Mouse (Mus musculus) layer of hippocampus, adult 9-11 months (tissue): ENCODE data around the gene Rrp9.

Experiments used
- DNase-seq: peaks from one replicate; pipeline ENCODE4 v3.0.0; 2022

Rrp9 gene

DNA sequence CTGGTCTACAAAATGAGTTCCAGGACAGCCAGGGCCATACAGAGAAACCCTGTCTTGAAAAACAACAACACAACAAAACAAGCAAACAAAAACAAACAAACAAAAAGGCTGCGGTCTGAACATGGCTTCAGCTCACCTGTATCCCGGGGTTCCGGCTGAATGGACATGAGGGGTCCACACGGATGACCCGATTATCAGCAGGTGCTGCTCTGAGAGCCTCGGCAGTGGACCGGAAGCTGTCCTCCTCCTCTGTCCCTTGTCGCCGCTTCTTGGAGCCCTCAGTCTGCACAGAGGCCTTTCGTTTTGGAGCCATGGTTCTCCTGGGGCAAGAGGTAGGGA, at the start of gene Rrp9:
Rrp9 (plus strand) TSS at position 301 of the 339 bp plus-strand sequence.
- peak; percentile 5 for DNase-seq

DNA sequence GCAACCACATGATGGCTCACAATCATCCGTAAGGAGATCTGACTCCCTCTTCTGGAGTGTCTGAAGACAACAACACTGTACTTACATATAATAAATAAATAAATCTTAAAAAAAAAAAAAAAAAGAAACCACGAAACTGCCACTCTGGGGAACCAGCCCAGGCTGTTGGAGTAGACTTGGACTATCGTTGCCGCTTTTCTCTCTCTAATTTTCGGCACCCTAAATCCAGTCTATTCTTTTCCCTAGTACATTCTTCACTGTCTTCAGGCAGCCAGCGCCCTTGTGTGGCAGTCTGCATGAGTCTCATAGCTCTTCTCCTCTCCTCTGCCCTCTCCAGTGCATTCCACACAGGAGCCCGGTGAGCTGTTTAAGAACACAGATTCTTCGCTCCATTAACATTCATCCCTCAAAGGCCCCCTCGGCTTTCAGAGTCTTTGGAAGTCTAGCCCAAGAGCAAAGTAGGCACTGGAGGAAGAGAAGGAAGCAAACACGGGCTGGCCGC, 47.0 kb upstream of the Rrp9 start:
- no peak for DNase-seq

DNA sequence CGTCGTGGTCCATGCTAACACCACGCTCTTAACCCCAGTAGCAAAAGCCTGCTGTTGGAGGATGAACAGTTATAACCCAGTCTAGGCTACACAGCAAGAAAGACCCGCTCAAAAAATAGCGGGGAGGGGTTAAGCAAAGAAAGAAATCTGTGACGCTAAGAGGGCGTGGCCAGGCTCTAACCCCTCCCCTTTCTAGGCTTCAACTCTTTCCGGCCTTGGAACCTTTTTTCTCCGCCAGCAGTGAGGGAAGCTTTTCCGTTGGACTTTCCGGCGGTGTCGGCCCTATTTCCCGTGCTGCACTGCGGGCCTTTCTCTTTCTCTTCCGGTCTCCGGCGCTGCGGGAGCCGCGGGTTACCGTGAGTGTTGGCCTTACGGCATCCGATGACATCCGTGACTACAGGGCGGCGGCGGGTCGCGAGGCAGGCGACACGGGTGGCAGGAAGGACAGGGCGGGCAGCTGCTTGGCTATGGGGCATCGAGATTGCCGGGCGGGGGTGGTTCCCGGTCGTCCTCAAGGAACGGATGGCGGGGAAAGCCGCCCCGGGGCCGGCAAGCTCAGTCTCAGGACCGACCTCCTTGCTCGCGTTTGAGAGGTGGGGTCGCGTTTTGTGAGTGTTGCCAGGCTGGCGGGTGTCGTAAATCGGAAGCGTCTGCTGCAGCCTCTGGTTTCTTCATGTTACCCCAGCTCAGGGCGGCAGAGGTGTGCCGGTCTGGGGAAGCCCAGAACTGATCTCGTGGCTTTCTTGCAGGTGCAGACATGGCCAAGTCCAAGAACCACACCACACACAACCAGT, 46.3 kb upstream of the Rrp9 start, which contains the start of gene Rpl29:
Rpl29 (plus strand) TSS at position 234 of the 794 bp plus-strand sequence.
- peak; percentile 93 for DNase-seq

DNA sequence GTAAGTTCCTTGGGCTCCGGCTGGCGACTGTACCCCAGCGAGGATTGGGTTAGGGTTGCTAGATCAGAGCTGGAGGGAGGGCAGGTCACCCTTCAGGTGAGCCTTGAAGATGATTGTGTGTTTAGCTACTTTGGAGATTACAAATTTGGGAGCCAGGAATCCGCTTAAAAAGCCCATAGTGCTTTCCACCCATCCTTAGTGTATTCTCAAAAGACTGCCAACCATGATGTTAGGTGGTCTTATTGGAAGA, 45.8 kb upstream of the Rrp9 start:
- no peak for DNase-seq

DNA sequence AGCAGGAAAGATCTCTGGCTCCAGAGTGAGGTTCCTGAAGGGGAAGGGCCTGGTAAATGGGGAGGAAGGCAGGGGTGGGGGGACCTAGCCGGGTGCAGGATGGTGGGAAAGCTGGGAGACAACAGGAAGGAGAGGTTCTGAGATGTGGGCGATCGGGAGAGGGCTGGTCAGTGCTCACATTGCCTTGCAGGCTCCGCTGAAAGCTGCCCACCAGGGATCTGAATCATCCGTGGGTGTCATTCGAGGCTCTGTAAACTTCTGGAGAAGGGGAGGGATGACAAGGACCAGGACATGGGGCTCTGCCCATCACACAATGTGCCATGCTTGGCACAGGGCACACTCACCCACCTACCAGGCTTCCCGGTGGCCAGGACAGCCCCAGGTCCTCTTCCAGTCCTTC, 42.4 kb upstream of the Rrp9 start:
- DNase-seq, result no peak

DNA sequence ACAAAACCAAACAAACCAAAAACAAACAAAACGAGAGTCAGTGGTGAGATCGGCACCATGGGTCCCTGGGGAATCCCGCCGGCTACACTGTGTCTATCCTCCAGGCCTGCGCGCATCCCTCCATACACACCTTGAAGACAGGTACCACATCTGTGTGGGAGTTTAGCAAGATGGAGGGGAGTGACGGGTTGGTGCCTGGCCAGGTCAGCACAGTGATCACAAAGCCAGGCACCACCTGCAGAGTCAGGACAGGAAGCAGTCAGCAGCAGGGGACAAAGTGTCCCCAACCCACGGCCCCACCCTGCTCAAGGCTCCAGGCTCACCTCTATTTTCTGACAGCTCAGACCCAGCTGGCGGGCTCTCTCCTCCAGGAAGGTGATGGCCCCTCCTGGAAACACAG, 39.2 kb upstream of the Rrp9 start:
- DNase-seq, result no peak

DNA sequence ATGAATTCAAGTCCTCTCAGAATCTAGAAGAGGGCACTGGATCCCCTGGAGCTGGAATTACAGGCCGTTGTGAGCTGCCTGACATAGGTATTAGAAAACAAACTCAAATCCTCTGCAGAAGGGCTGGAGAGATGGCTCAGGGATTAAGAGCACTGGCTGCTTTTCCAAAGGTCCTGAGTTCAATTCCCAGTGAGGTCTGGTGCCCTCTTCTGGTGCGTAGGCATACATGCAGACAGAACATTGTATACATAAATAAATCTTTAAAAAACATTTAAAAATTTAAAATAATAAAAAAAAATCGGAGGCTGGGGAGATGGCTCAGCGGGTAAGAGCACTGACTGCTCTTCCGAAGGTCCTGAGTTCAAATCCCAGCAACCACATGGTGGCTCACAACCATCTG, 33.1 kb upstream of the Rrp9 start:
- DNase-seq, result no peak

DNA sequence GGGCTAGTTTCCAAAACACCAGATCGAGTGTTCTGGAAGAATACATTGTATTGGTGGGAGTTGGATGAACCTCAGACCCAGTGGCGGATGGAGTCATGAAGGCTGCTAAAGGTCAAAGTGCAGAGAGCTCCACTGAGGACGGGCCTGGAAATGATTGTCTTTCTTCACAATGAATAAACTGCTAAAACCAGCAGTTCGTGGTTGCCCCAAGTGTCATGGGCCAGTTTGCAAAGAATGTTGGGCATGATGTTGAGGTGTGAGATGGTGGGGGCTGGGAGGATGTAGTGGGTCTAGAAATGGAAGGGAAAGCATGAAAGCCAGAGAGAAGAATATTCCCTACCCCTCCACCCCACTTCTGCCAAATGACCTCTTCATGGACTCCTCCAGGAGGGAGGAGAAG, 30.9 kb upstream of the Rrp9 start:
- DNase-seq, result no peak

DNA sequence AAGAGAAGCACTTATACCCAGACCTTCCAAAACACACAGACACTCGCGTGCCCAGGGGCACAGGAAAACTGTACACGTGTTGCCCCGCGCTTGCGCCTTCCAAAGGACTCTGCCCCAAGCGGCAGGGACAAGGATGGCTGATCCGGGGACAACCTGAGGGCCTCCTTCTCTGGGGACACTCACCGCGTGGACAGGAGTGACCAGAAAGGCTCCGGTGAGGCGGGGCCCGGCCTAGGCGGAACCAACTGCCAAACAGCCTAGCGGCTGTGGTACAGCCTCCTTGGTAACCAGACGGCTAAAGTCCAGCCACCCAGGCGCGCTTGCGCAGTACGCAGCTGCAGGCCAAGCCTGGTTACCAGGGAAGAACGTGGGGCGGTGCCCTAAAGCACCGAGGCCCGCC, 28.4 kb upstream of the Rrp9 start, which contains the start of the genes Abhd14b and Abhd14a:
Abhd14b (plus strand) TSS at position 112 of the 400 bp plus-strand sequence.
Abhd14a (minus strand) TSS at position 331 of the 400 bp plus-strand sequence.
- peak; percentile 94 for DNase-seq

DNA sequence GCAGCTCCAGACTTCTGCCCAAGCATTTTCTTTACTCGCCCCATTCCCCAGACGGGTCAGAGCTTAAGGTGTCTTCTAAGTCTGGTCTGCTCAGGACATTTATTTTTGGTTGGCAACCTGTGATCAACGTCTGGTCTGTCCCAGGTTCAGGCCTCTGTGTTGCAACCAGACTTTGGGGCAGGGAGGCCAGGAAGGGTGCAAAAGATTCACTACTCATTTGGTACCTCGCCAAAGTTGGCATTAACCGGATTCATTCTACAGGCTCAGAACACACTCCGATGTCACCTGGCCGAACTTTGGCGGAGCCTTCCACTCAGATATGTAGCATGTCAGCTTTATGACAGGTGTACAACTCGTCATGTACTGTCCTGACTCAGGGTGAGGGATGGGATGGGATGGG, 27.8 kb upstream of the Rrp9 start:
- no peak for DNase-seq

DNA sequence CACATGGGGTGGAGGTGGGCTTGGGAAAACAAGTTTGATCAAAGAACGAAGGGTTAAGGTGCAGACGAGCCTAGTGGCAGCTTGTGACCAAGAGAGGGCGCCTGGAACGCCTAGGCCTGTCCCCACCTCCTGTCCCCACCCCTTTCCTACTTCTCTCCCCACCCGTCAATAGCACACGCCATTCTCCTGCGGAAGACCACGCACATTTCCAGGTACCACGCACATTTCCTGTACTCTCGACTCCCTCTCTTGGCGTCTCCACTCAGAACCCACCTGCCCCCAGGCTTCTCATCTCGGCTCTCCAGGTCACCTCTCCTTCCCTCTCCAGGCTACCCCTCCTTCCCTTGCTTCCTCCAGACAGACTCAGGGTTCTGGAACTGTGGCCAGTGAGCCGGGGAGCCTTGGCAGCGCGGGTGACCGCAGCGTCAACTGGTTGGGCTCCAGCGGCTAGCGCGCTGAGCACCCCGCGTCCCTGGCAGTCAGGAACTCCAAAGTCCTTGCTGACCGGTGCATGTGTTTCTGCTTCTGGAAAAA, 27.2 kb upstream of the Rrp9 start:
- peak; percentile 80 for DNase-seq

DNA sequence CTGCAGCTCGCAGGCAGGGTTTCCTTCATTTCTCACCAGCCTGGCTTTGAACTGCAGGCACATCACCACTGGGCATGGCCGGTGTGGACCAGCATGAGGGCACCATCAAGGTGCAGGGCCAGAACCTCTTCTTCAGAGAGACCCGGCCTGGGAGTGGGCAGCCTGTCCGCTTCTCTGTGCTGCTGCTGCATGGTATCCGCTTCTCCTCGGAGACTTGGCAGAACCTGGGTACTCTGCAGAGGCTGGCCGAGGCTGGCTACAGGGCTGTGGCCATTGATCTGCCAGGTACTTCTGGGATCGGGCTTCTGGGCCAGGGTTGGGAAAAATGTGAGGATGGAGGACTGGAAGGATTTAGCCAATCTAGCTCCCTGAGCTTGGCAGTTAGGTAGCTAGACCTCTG, 25.8 kb upstream of the Rrp9 start:
- DNase-seq, result no peak

DNA sequence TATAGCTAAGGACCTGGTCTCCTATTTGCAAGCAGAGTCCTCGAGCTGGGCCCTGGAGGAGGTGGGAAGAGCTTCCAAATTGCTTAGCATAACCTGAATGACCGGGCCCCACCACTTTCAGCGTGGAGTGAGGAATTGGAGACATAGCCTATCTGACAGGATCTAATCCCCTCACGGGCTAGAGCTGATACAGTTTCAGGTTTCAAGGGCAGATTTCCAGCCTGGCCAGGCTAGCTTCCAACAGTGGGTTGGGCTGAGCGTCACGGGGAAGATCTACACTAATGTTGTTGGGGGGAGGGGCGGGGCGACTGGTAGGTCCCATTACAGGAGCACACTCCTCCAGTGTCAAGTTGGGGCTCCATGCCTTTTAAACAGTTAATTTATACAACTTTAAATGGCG, 25.1 kb upstream of the Rrp9 start:
- no peak for DNase-seq

DNA sequence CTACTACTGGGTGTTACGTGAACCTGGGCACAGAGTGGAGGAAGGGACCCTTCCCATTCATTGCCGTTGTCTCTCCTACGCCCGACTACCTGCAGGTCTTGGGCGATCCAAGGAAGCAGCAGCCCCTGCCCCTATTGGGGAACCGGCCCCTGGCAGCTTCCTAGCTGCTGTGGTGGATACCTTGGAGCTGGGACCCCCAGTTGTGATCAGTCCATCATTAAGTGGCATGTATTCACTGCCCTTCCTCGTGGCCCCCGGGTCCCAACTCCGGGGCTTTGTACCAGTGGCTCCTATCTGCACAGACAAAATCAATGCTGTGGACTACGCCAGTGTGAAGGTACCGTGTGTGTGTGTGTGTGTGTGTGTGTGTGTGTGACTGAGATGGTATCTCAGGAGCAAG, 24.5 kb upstream of the Rrp9 start:
- no peak for DNase-seq

DNA sequence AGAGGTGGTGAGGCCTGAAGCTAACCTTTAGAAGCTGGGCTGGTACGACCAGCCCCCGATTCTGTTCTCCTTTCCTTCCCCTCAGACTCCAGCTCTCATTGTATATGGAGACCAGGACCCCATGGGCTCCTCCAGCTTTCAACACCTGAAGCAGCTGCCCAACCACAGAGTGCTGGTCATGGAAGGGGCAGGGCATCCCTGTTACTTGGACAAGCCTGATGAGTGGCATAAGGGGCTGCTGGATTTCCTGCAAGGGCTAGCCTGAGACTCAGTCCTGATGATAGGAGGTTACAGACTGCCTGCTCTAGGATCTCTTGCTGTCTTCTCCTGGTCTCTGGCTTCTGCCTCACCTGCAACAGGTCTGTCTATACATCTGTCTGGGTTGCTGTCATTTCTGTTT, 23.9 kb upstream of the Rrp9 start:
- no peak for DNase-seq

DNA sequence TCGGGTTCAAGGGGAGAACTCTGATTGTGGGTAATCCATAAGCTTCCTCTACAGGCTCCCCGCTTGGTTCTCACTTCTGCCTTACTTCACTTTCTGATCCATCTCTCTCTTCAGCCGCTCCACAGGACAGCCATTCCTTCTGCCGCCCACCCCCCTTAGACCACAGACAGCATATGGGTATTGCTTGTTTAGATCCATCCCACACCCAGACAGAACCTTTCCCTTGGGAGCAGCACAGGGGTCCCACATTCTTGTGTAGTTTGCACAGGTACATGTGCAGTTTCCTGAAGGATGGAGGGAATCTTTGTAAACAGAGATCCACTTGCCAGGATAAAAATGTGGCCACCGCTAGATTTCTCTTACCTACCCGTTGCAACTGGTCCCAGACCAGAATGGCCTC, 23.4 kb upstream of the Rrp9 start:
- DNase-seq, result no peak

DNA sequence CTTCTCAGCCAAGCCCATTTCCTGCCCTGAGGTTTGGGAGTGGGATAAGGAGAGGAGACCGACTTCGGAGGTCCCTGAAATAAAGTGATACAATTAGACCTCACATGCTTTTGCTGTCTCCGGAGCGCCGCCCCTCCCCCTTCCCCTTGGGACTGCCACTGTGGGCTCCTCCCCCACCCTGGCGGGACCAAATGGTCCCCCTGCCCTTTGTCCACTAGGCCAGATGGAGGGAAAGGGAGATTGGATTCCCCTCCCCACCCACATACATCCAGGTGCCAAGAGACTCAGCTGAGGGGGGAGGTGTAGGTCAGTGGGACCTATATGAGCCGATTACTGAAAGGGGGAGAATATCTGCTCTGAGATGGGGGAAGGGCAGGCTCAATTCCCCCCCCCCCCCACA, 22.9 kb upstream of the Rrp9 start:
- no peak for DNase-seq

DNA sequence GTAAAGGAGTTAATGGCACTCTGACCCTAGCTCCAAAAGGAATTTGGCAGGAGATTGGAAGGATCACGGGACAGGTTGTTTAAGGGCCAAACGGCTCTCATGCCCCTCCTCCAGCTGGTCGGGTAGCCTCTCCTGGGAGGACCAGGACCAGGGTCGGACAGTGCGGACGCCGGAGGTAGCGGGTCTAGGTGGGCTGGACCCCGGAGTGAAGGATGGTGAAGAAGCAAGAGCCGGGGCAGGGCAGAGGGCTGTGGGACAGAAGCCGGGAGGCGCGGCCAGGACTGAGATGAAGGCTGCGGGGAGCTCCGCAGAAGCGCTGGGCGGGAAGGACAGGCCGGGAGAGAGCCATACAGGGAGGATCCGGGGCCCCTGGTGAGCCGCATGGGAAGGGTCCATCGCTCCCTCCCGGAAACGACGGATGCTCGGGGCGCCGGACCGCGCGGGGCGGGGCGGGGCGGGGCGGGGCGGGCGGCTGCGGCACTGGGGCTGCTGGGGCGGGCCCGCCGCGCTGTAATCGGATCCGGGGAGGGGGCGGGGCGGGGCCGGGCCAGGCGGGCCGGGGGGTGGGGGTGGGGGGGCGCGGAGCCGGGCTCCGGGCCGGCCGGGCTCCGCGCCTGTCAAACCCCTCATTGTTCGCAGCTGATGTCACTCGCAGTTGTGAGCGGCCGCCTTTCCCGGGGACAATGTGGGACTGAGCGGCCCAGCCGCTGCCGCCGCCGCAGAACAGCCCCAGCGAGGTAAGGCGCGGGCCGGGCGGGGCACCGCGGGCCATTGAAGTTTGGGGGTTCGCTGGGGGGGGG, 22.3 kb upstream of the Rrp9 start, which contains the start of gene Pcbp4:
Pcbp4 (plus strand) TSS at position 21 of the 800 bp plus-strand sequence.
- DNase-seq, result peak; percentile 70

DNA sequence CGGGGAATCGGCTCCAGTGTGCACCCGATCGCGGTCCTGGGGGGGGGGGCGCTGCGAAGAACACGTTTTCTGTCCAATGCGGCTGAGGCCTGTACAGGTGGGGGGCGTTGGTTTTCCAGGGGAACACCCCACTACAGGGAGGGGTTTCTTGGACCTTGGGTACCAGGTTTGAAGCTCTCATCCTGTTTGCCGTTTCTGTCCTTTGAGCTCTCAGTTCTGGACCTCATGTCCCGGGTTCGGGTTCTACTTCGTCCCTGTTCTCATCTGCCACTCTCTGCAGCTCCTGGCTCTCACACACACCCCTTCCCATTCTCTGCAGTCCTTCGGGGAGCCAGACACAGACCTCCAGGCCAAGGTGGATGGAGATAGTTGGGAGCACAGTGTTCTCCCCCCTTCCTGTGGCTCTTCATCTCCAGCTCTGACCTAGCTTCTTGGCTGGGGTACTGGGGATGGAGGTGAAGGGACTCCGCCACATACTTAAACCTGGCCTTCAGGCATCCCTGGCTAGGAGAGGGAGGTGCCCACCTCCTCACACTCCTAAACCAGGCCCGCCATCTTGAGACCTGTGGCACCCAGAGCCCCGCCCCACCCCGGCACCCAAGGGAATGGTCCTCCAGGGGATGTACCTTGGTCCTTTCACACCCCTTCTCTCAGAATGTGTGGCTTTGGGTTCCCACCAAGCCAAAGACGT, 21.5 kb upstream of the Rrp9 start:
- DNase-seq, result no peak

DNA sequence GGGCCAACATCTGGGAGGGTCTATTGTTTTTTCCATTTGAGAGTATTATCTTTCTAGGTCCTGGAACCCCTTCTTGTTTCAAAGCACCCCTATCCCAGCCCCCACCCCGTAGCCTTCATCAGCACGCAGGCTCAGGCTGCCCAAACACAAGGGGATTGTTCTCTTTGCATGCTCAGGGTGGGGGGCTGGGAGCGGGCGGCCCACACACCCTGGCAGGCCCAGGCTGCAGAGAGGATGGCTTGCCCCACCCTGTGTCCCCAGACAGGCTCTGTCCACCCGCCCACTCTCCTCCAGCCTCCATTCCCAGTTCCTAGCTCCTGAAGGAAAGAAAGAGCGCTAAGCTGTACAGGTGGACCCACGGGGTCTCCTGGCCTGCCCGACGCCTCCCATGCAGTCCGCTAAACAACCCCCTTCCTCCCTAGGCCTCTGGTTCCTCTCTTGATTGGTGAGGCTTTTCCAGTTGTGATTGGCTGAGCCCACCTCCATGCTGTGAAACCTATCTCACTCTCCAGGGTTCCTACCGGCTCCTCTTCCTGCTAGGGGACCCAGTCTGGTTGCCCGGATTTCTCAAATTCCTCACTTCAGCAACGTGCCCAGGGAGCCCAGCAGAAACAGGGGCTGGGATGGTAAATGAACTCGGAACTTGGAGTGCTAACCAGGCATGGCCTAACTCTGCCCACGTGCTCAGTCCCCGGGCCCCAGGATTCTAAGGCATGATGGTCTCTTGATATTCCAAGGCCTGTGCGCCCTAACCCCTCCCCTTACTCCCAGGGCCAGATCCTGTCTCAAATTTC, 20.7 kb upstream of the Rrp9 start:
- no peak for DNase-seq

DNA sequence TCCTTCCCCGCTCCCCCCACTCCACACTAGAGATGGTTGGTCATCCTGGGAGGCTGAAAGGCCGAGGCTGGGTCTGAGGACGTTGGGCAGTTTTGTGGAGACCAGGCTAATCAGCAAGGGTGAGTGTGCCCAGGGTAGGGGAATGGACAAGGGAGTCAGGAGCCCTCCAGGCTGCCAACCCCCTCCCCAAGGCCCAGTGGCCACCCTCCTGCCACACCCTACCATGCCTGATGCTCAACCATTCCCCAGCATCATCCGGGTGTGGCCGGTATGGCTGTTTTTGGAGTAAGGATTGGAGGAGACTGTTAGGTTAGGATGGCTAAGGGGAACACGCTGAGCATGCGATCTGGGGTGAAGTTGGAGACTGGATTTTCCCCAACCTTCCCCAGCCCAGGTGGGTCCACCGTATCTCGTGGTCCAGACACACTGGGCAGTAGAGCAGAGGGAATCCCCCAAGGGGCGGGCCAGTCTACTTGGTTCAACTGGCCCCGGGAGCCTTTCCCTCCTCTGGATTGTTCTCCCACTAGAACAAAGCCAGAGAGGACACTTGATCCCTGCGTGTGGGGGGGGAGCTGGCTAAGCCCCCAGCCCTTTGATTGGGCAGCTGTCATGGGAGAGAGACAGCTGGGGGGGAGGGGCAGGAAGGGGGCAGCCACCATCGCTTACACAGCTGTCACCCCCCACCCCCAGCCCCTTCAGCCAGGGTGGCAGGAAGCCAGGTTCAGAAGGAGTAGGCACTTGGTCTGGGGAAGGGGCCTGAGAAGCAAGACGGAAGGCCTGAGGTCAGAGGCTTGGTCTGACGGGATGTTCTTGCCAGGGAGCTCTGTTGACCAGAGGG, 19.2 kb upstream of the Rrp9 start:
- no peak for DNase-seq

DNA sequence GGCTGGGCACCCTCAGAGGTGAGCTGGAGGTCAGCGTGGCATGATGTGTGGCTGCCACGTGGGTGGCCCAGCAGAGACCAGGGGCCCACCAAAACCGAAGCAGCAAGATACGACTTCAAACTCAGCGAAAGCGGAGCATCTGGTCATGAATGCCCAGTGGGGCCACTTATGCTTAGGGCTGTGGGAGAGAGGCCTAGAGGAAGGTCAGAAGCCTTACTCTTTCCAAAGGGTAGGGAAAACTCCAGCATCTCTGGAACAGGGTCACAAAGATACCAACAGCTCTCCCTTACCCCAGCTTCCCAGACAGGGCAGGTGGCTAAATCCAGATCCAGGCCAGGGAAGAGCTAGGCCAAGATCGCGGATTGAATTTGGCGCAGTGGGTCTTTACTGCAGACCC, 18.6 kb upstream of the Rrp9 start:
- no peak for DNase-seq
